Mouse (Mus musculus) Patski (cell line): Measurements from ENCODE around the gene Peg12. TPM values are rescaled to one million over a fixed set of nuclear protein-coding genes. Genes with fewer than 3 reads are reported as not detected.

ENCODE experiments used
- ATAC-seq: fragments of 100-300 bp; one replicate; pipeline ENCODE4 v1.8.0; 2021
- CTCF ChIA-PET: fragments of 350-600 bp; sonication (Branson Sonifier 250); formaldehyde crosslinking; loops from one replicate; lab custom pipeline; 2022; ENCODE audit warnings: inconsistent platforms; lab: Charles Lee
- POLR2A ChIA-PET: fragments of 350-600 bp; sonication (Branson Sonifier 250); formaldehyde crosslinking; loops from one replicate; lab custom pipeline; 2022; ENCODE audit warnings: antibody characterized with exemption, inconsistent platforms; lab: Charles Lee
- DNase-seq: peaks from one replicate; pipeline ENCODE4 v3.0.0-alpha.2; 2011; ENCODE audit warnings: low read depth, low spot score
- H3K27me3 ChIP-seq: fragments of 371-371 bp; one replicate; pipeline ENCODE4 v1.5.1; 2021
- CTCF ChIP-seq: fragments of 100-300 bp; IDR thresholded peaks from one replicate; pipeline ENCODE4 v1.5.1; 2021
- in situ Hi-C: fragments of 300-500 bp; cut with MboI; formaldehyde crosslinking; loops from 3 replicates; pipeline ENCODE4 v1.11.1; 2018; ENCODE audit warnings: low pct_unique_long_range_greater_than_20kb, mixed read lengths
- polyA plus RNA-seq: library from polyadenylated mRNA; unstranded; gene quantifications from one replicate; pipeline ENCODE4 v1.2.3, GENCODE M21; 2021

Gene Peg12
- 2.4 TPM for polyA plus RNA-seq

GRCm38 (mm10) chr7:62463878-62464755, at the start of gene Peg12:
TSS of gene Peg12 (minus strand) at chr7:62464510.
- ChIA-PET POLR2A (no interaction called here), CTCF (no interaction called here)
- H3K27me3 ChIP-seq, result no peaks in the 10 kb centered on the region
- peak; percentile 20 for DNase-seq
- peak; percentile 84 for ATAC-seq
- TF ChIP-seq CTCF, result no peak
- in situ Hi-C loops, result no loop called here

GRCm38 (mm10) chr7:62486139-62486538, 21.8 kb upstream of the Peg12 start:
- in situ Hi-C loops, result no loop called here
- ChIA-PET CTCF (no interaction called here), POLR2A (no interaction called here)
- H3K27me3 ChIP-seq, result no peaks in the 10 kb centered on the region
- ATAC-seq (no peak), DNase-seq (no peak)
- no peak for TF ChIP-seq CTCF

DNA sequence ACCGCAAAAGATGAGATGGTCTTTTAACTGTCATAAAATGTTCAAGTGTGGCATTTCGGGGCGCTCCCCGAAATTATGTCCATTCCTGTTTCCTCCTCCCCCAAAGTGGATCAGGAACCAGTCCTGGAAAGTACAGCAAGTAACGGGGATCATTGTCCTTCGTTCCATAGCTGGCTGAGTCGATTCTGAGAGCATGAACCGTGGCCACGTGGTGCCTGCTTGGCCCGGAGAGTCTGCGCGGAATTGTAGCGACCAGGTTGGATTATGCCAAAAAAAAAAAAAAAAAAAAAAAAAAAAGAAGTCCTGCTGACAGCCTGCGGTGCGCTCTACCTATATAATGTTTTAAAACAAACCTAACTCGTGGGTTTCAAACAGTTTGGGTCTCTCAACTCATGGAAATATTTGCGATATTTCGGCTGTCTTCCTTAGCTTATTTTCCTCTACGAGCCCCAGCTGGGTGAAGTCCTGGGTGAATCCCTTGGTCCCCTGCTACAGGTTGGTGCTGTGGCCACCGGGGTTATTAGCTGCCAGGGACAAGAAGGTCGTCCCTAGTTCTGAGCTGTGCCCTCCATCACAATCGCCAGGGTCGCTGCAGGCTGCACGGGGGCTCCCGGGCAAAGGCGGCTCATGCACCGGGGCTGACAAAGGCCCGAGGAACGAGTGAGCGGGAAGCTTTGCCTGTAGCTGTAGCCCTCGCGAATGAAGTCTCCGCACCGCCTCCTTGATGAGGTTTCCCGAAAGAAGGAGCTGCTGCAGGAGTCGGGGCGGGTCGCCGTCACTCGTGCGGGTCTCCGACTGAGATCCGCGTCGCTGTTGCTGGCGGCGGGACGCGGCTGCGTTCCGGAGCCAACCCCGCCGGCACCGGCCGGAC, 1.1 kb downstream of the Peg12 start:
- DNase-seq, result no peak
- H3K27me3 ChIP-seq, result no peaks in the 10 kb centered on the region
- ChIA-PET CTCF (no interaction called here), POLR2A (no interaction called here)
- peak; percentile 26 for ATAC-seq
- no peak for TF ChIP-seq CTCF
- in situ Hi-C loops, result no loop called here

- ChIA-PET CTCF (no interaction called here), POLR2A (no interaction called here)
- in situ Hi-C loops, result no loop called here
- TF ChIP-seq CTCF, result no peak
- H3K27me3 ChIP-seq, result no peaks in the 10 kb centered on the region
- ATAC-seq (no peak), DNase-seq (no peak)
These were observed 1.9 kb downstream of the Peg12 start for GRCm38 (mm10) chr7:62462229-62463006.

GRCm38 (mm10) chr7:62452353-62452752, 12.0 kb downstream of the Peg12 start:
- ChIA-PET CTCF (no interaction called here), POLR2A (no interaction called here)
- no peak for DNase-seq
- in situ Hi-C loops, result no loop called here
- H3K27me3 ChIP-seq, result peaks cover 11% of the 10 kb centered on the region
- no peak for TF ChIP-seq CTCF
- no peak for ATAC-seq

- ChIA-PET CTCF (no interaction called here), POLR2A (no interaction called here)
- in situ Hi-C loops, result no loop called here
- ATAC-seq, result no peak
- no peak for TF ChIP-seq CTCF
- DNase-seq, result no peak
- peaks cover 3% of the 10 kb centered on the region for H3K27me3 ChIP-seq
These were observed 18.7 kb downstream of the Peg12 start for GRCm38 (mm10) chr7:62445431-62446165.

- TF ChIP-seq CTCF, result peak; percentile 34
- ATAC-seq (no peak), DNase-seq (no peak)
- in situ Hi-C loops, result no loop called here
- no peaks in the 10 kb centered on the region for H3K27me3 ChIP-seq
- ChIA-PET CTCF (no interaction called here), POLR2A (no interaction called here)
These were observed 27.9 kb downstream of the Peg12 start for GRCm38 (mm10) chr7:62436394-62436793.

DNA sequence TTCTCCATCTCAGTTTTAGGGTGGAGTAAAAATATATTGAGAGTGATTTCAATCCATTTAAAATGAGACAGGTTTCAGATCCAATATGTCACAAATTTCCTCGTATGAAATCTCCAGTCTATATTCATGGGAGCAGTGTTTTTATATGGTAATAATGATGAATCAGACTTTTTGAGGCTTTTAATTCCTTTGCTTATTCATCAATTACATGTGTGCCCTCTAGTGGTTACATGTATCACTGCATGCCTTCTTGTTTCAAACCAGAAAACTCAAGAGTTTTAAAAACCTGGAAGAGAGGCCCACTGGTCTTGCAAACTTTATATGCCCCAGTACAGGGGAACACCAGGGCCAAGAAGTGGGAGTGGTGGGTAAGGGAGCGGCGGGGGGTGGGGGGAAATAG, 31.1 kb downstream of the Peg12 start:
- DNase-seq, result no peak

GRCm38 (mm10) chr7:62428337-62428736, 36.0 kb downstream of the Peg12 start:
- CTCF ChIA-PET, result no interaction called here
- POLR2A ChIA-PET, result no interaction called here
- in situ Hi-C loops, result no loop called here
- TF ChIP-seq CTCF, result peak; percentile 64
- ATAC-seq, result no peak
- peaks cover 26% of the 10 kb centered on the region for H3K27me3 ChIP-seq
- DNase-seq, result no peak

More for the DNA sequence above, 31.1 kb downstream of the Peg12 start:
- peak; percentile 46 for TF ChIP-seq CTCF
- no peak for ATAC-seq
- CTCF ChIA-PET, result interaction anchor here (1.1 to 1.5 kb wide), 2 partner anchors 8 to 11 kb away, joined by 3 to 7 read pairs; no protein-coding TSS in a partner anchor
- POLR2A ChIA-PET, result no interaction called here
- in situ Hi-C loops, result no loop called here
- peaks cover 3% of the 10 kb centered on the region for H3K27me3 ChIP-seq

- POLR2A ChIA-PET, result no interaction called here
- CTCF ChIA-PET, result interaction anchor here (1.1 kb wide), 1 partner anchor 23 kb away, joined by 3 read pairs; no protein-coding TSS in a partner anchor
- in situ Hi-C loops, result no loop called here
- H3K27me3 ChIP-seq, result peaks cover 41% of the 10 kb centered on the region
- no peak for DNase-seq
- no peak for ATAC-seq
- TF ChIP-seq CTCF, result no peak
These were observed 41.1 kb downstream of the Peg12 start for GRCm38 (mm10) chr7:62423210-62423609.
